Mouse (Mus musculus): ENCODE data around the gene Epha4.

Epha4 gene

DNA sequence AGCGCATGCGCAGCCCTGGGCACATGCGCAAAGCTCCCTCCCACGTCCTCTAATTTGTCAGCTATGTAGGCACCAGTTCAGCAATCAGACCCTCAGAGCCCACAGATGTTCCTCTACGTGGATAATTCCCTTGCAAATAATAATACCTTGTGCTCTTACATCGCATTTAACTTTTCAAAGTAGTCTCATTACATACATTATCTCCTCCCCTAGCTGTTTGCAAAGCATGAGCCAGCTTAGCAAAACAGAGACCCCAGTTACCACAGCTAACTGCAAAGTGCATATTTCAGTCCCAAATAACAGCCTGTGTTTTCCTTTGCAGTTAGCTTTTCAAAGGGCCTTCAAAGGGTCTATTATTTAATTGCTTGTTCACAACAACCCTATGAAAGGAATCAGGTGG is 123.3 kb downstream of the Epha4 start:
- DNase-seq: no peak

DNA sequence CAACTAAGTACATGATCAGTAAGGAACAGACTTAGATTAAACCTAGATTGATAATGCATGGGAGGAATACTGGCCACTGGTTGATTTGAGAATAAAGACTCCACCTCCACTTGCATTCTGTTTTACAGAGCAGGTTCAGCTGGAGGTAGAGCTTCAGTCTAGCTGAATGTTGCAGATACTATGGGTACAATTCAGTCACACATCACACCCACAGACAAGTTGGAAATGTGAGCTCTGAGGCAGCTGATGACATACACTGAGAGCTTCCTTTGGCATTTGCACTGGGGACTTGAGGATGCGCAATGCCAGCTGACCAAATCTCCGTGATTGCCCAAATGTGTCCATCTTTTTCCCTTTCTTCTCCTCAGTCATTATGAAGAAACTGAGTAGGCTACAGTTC is 125.8 kb downstream of the Epha4 start:
- DNase-seq: no peak

DNA sequence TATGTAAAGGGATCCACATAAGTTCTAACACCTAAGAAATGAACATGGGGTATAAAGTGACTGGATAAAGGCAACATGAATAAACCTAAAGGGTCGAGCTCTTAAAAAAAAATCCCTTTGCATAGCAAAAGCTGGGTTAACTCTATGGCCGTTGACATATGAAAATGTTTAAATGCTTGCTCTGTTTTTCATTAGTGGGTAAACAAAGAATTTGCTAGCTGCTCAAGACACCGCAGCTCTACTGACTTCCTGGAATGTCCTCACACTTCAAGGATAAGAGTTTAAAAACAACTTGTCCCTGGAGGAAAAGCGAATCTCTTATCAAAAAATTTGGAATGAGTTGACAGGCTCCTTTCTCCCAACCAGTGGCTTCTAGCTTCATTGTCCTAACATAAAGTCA is 126.3 kb downstream of the Epha4 start:
- no peak for DNase-seq

DNA sequence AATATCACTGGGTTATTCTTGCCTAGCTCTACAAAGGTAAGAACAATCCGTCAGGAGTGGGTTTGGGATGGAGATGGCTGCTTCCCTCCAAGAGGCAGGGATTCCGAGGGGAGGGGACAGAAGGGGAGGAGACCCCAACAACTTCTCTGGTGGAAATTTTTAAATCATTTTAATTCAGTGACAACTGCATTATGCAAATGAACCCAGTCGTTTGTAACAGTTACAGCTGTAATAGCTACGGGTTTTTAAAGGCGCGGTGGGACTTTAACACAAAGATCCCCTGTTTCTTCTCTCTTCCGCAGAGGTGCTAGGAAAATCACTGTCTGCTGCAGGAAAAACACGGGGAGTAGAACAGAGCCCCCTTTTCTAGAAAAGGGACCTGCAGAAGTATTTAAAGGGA is 129.3 kb downstream of the Epha4 start:
- DNase-seq: no peak

DNA sequence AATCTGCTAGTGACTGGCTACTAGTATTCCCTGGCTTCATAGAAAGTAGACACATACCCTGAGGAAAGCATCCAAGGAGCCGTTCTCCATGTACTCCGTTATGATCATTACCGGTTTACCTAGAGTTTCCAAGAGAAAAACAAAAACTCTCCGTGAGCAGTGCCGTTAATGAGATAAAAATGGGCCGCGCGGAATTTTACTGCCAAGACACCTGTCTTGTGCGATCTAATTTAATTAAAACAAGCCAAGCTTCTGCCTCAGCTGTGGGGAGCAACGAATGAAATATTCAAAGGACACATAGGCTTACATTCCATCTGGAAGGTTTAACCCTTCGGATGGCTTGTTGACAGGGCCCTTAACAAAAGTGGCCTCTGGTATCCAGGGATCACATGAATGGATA is 131.4 kb downstream of the Epha4 start:
- DNase-seq: no peak

DNA sequence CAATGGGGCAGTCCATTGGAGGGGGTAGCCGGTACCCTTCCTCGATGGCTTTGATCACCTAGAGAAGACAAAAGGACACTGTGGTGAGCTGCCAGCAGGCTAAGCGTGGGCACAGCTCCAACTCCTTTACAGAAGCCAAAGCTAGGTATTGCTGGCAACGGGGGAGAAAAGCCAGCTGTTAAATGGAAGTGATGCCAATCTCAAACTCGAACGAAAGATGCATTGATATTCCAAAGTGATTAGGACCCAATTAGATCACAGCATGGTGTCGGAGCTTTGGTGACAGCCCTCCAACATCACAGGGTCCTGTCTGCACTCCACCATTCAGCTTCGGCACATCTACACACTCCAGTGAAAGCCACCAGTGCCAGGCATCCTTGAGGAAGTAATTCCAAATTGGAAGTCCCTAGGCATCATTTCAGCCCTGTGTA is 137.3 kb downstream of the Epha4 start:
- DNase-seq: no peak

DNA sequence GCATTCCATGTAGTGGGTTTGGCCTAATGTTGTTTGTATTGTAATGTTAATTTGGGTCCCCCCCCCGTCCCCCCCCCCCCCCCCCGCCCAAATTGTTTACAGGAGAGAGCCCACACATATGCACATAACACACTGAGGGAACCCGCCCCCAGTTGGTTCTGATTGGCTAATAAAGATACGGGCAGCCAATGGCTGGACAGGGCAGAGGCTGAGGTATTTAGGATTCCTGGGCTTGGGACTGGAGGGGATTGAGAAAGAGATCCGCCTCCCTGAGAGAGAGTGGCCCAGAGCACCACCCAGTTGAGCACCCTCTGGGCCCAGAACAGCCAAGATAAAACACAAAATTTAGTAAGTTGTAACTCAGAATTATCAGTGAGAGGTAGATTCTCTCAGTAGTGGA is 140.8 kb downstream of the Epha4 start:
- no peak for DNase-seq

DNA sequence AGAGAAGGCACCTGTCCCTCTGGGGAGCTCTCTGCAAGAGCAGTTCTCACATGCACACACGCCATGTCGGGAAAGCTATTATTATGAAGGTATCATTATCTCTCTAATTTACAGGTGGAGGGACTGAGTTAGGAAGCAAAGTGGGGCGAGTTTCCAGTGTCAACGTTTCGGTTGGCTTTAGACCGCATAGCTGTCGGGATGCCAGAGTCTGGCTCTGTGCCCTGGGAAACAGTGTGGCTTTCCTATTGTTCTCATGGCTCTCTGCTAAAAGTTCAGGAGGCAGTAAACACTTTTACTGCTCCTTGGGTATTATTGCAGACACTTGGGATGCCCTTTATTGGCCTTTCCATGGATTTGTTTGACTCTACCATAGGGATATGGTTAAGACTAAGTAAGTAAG is 144.0 kb downstream of the Epha4 start:
- DNase-seq: no peak

DNA sequence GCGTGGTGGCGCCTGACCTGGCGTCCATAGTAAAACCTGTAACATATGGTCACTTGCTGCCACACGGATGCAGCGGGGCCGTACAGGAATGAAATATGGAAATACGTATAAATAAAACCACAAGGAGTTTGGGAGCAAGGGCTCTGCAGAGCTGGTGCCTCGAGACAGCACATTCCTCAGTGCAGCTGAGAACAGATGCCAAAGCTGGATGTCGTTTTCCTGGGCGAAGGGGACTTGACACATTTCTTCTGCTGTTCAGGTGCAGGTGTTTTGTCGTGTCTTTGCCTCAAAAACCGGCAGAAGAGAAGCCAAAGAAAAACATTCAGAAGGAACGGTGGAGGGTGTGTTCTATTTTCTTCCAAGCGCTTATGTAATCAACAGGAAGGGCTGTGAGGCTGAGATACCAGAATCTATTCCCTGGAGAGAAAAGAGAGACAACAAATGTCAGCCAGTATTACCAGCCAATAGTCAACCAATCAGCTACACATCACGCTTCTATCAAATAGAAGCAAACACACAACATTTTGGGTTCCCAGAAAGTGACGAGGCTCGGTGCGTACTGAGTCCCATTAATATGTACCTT is 145.5 kb downstream of the Epha4 start:
- DNase-seq: no peak

DNA sequence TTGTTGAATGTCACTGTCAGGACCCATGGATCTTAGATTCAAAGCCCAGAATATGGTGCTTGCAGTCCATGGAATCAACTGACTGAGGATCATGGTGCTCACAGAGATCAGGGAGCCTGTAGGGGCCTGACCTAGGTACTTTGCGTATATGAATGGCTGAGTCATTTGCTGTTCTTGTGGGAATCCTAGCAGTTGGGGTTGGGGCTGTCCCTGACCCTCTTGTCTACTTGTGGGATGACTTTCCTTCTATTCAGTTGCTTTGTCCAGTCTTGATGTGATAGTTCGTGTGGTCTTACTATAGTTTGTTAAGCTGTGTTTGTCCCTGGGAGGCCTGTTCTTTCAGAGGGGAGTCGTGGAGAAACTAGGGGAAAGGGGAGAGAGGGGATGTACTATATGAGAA is 149.0 kb downstream of the Epha4 start:
- no peak for DNase-seq

DNA sequence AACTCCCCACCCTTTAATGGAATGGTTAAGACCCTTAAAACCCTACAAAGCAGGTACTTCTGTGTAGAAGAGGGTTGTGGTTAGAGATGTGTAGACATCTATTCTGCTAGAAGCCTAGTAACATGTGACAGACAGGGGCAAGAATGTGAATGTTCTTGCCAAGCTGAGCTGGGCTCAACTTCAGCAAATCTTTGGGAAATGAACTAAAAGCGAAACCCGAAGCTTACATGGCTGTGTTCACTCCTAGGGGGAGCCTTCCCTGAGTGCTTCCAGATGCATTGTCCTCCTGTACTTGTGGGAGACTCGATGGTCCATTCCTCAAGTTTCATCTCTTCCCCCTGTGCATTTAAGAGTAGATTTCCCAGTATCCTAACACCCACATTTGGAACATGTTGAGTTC is 150.3 kb downstream of the Epha4 start:
- no peak for DNase-seq

DNA sequence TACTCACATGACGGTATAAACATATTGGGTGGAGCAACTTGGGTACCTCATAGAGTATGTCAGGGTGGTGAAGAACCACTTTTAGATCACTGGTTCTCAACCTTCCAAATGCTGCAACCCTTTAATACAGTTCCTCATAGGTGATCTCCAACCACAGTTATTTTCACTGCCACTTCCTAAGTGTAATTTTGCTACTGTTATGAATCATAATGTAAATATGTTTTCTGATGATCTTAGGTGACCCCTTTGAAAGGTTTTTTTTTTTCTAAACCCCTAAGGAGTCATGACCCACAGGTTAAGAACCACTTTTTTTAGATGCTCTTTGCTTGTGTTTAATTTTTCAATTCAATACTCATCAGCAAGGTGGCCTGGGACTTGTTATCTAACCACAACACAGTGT is 151.0 kb downstream of the Epha4 start:
- no peak for DNase-seq

DNA sequence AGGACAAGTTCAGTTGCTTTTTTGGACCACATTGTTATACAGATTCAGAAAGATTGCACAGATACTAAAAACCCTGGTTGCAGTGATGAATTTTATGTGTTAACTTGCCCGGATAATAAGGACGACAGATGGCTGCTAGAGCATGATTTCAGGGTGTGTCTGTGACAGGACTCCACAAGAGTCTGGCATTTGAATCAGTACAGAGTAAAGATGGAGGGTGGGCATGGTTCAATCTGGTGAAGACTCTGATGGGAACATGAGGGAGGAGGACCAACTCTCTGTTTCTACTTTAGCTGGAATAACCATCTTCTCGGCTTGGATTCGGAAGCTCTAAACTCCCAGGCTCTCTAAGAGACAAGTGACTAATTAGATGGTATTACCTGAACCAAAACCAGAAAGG is 168.4 kb downstream of the Epha4 start:
- no peak for DNase-seq

DNA sequence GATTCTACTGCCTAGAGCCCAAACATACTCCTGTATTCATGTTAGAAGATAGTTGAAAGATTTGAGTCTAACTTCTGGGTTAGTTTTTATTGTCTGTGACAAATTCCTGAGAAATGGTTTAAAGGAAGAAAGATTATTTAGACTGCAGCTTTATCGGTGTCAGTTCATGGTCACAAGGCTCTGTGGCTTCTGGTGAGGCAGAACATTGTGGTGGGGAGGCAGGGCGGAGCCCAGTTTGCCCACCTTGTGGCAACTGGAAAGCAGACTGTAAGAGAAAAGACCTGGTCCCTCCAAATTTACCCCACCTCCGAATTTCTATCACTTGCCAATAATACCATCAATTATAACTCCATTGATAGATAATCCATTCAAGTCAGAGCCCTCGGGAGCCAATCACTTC is 171.1 kb downstream of the Epha4 start:
- DNase-seq: no peak

DNA sequence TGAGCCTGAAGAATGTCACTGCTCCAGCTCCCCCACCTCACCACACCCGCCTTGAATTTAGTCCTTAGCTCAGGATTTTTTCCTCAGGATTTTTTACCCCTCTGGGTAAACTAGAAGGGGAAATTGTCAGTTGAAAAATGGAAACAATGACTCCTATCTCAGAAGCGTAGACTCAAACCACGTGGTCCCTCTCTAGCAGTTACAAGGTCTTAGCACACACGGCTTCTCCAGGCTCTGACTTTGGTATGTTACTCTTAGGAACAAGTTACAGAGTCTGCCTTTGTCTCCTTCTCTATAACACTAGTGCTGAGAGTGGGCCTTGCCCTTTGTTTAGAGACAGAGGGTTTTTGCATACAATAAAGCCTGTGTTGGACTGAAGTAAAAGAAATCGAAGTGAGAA is 175.2 kb downstream of the Epha4 start:
- DNase-seq: no peak

DNA sequence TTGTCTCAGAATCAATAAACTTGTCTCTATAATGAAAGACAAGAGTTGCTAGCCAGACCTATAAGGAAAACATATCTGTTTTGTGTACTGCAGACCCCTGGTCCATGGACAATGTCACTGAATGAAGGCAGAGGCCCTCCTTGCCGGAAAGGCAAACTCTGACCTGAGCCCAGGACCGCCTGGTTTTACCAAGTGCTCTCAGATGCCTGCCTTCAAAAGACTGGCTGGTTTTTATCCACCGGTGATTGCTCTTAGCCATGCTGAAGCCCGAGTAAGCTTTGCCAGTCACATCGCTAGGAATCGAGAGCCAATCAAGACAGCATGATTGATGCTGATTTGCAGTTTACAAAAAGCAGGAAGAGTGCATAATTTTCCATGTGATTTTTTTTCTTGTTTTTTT is 176.5 kb downstream of the Epha4 start:
- DNase-seq: no peak

DNA sequence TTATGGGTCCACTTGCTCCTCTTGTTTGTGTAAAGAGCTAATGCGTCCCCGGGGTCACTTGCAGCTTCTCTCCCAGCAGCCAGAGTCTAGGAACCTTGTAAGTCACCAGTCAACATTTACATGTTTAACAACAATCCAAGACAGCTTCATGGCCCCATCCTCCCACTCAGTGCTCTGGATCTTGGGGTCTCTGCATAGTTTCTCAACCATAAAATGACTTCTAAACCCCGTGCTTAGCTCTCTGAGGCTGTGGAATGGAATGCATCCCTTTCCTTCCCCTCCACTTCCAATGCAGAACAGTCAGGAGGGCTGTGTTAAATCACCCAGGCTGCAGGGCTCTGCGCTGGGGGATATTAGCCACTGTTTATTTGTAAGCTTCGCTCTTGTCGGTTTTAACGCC is 178.0 kb downstream of the Epha4 start:
- no peak for DNase-seq

DNA sequence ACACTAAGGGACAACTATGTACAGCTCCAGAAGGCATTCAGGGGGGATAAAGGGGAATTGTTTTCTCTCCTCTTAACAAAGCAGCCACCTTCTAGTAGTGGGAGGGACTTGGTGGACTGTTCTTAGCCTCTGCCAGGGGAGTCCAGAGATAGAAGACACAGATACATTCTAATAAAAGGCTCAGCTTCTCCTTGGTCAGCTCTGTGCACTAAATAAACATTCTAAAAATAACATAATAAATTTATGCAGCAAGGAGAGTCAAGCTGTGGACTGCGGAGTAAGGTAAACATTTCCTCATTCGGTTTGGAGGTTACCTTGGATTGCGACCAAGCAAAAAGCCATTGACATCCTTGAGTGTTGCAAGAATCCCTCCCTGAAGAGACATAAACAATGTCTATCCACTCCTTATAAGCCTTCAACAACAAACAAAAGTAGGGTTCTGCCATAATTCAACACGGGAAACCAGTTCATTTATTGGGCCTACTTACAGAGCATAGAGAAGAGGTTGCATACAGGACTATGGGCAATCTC is 196.2 kb downstream of the Epha4 start:
- DNase-seq: no peak
